Mouse (Mus musculus) cerebellum, adult 11 months (tissue): ENCODE data around the gene Ssu2.

Source experiments
- DNase-seq: peaks from one replicate; pipeline ENCODE4 v3.0.0; 2022

Gene Ssu2

DNA sequence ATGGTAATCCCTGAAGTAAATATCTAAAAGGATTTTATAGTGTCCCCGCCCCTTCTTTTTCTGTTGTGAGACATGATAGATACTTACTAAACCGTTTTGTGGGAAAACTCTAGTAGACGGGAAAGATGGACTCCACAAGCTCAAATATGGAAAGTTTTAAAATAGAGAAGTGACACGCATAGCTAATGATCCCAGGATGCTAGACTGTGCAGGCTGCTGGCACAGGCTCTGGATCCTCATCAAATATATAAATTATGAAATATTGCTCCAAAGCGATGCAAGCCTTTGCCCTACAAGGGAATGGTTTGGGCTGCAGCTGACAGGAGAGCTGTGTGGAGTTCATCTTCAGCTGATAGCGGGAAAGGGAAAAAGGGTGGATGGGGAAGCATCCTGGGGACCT lies 50.2 kb downstream of the Ssu2 start:
- no peak for DNase-seq

DNA sequence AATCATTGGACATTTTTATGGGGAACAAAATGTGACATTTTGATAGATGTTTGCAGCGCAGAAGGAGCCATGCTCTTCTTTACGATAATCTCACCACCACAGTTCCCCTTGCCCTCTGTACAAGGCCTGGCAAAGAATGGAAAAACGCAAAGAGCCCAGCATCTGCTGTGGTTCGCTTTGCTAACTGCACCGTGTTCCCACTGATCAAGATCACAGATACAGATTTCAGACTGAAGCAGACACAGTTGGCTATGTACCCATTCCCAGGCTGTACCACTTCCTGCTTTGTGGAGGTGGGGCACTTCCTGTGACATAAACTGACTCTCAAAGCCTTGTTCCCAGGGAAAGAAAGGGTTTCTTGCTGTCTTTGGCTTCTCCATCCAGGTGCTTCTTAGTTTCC lies 53.9 kb downstream of the Ssu2 start:
- no peak for DNase-seq

DNA sequence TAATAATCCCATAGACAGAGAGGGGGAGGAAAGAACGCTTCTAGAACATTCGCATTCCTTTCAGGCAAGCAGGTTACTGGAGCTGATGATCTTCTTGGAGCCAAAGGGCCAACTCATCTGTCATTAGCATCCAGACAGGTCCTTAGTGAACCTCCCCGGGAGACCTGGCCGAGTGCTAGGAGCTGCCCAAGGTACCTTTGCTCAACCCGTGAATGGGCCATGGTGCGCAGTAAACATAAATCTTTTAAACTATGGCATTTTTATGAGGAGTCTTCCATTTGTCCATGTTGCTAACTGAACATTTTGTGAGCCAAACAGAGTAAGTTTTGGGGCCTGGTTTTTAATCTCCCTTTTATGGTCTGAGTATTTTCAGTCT lies 56.6 kb downstream of the Ssu2 start:
- no peak for DNase-seq

DNA sequence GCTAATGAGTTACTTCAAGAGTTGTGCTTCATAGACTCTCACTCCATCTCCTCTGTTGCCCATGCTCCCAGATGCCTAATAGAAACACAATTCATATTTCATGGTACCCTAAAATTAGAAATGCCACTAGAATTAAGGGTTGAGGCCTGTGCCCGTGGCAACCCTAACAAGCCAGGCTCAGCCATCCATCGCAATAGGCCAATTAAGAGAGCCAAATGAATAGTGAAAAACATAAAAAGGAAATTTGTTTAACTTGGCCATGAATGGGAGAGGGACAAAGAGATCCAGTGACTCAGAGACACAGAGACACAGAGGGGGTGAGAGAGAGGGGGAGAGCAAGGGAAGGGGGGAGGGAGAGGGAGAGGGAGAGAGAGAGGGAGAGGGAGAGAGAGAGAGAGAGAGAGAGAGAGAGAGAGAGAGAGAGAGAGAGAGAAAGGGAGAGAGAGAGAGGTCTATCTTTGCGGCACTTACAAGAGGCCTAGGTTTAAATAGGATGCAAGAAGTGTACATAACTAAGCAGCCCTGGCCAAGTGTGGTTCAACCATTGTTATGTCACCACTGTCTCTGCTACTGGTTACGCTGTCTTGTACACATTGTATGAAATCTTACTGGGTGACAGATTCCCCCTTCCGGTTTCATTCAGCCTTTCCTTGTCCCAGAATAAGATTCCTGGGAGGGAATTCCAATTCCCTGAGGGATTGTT lies 57.2 kb downstream of the Ssu2 start:
- no peak for DNase-seq

DNA sequence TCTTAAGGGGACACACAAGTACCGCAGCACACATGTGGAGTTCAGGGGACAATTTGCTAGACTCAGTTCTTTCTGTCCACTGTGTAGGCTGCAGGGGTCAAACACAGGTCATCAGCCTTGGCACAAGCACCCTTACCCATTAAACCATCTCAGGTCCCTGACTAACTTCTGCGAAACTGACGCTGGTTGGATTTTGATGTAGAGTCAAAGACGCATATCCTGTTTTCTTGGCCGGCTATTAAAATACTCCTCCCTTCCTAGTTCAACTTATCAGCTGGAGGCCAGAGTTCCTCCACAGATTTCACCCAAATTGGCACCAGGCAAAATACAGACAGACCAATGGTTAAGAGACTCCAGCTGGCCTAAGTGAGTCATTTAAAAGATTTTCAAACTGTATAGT lies 60.0 kb downstream of the Ssu2 start:
- no peak for DNase-seq

DNA sequence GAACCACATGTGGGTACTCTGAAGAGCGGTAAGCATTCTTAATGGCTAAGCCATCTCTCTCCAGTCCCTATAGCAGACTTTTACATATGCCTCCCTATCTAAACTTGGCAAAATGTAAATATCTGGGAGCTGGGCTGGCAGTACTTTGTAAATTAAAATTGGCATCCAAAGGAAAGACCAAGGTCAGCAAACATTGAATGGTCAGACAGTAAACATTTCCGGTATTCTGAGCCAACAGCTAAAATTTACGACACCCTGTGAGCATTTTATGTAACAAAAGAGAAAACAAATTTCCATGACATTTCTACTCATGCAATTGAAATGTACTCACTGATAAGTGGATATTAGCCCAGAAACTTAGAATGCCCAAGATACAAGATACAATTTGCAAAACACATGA lies 62.6 kb downstream of the Ssu2 start:
- DNase-seq, result no peak

DNA sequence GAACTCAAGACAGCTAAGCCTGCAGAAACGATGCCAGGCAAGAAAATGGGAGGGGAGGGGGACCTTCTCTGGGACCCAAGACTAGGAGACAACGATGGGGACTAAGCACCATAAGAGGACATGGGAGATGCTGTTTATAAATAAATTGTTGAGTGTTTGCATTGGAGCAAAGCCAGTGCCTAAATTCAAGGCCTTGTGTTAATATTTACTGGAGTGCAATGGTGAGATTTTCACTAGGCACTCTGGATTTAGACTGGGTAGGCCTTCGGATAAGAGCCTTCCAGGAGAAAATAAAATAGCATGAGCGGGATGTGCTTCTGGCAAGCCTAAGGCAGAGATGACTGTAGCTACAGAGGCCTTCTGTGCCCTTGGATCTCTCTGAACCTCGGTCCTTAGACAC lies 64.9 kb downstream of the Ssu2 start:
- no peak for DNase-seq

DNA sequence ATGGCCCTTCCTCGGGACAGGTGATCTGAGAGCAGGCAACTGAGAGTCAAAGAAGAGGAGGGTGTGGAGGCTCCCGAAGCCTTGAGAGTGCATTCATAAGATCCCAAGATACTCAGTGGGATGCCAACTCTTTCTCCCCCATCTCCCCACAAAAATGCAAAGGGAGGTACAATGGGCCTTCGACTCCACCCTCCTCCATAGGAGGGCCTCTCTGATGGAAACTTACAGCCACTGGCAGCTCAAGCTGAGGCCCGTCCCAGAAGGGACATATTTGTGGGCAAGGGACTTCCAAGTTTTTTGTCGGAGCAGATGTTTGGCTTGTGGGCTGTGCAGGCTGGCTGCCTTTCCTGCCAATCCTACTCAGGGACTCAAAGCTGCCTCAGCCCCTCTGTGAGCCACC lies 67.1 kb downstream of the Ssu2 start:
- DNase-seq, result no peak

DNA sequence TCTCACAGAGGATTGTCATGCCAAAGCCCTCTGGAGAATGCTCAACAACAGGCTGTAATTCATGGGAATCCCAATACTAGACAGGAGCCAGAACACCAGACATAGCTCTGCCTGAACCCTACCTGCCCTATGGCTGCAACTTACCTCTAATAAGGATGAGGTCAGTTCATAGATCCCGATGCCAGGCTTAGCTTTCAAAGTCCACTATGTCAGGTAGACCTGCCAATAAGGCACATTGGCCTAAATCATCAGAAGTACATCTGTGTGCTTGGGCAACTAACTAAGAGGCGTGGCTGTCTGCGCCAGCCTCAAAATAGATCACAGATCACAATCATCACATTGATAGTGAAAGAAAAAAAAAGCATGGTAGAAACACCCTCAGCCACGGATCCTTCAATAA lies 68.4 kb downstream of the Ssu2 start:
- no peak for DNase-seq

DNA sequence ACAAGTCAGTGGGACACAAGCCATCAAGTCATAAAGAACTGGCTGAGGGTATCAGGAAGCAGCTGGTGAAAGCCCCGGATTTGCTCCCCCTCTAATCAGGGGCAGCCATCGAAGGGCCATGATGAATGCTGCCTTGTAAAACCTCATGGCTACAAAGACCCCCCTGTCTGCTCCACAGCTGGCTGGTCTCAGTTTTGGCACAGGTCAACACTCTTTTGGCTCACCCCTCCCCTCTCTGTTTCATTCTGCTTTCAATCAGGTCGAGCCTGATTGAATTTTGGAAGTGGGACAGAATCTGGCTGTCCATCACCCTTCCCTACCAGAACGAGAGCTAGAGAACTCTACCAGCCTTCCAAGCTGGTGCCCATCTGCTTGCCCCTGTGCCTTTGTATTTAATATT lies 76.4 kb downstream of the Ssu2 start:
- no peak for DNase-seq

DNA sequence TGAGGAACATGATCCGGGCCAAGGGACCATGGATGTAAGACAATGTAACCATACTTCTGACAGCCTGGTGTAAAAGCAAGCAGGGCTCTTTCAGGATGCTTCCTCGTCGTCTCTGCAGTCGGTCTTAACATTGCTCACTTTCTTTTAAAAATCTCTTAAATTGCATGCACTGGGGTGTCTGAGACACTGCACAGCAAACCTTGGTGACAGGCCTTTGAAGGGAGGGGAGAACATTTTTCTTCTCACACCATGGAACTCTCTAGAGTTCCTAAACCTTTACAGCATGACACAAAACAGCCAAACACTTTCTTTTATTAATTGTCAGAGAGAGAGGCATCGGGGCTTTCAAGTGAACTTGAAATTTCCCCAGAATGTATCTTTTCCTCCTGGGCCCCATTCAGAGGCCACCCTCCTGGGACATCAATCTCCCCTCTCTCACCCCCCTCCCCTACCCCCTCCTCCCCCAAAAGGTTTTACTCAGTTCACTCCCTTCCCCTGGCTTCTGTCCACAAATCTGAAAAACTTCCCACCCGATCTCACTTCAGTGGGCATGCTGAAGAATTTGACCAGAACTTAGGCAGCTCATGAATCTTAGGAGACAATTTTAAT lies 78.4 kb downstream of the Ssu2 start:
- no peak for DNase-seq
